Mouse (Mus musculus) lung, postnatal 0 days (tissue): ENCODE data around the gene Rgs3.

Experiments
- CTCF ChIP-seq: IDR thresholded peaks from 2 replicates; pipeline ENCODE4 v1.5.1; 2016; ENCODE audit warnings: antibody characterized with exemption, mild to moderate bottlenecking
- EP300 ChIP-seq: IDR thresholded peaks from 2 replicates; pipeline ENCODE4 v1.6.1; 2016; ENCODE audit warnings: antibody characterized with exemption, mild to moderate bottlenecking, control low read depth

GRCm38 (mm10) chr4:62711582-62711981 is 151.9 kb downstream of the Rgs3 start:
- no peak for TF ChIP-seq CTCF
- no peak for TF ChIP-seq EP300
